Mouse (Mus musculus) stomach, embryonic 15.5 days (tissue): ENCODE data around the gene Srpk1. TPM values are rescaled to one million over a fixed set of nuclear protein-coding genes. Genes with fewer than 3 reads are reported as not detected.

Experiments
- ATAC-seq: fragments of 200-750 bp; cut with Nextera tagmentation; 2 replicates; pipeline ENCODE4 v1.8.0; 2017; ENCODE audit warnings: low read depth, moderate number of reproducible peaks, moderate TSS enrichment; ENCODE audit not compliant: insufficient read depth, low FRiP score
- H3K27ac ChIP-seq: fragments of 300-500 bp; sonication (generic); 2 replicates; pipeline ENCODE4 v1.5.1; 2015; ENCODE audit warnings: mild to moderate bottlenecking, inconsistent platforms
- H3K27me3 ChIP-seq: fragments of 300-500 bp; sonication (generic); replicated peaks from 2 replicates; pipeline ENCODE4 v1.6.1; 2015; ENCODE audit warnings: inconsistent platforms
- H3K36me3 ChIP-seq: fragments of 300-500 bp; sonication (generic); 2 replicates; pipeline ENCODE4 v1.6.1; 2015; ENCODE audit warnings: inconsistent platforms
- H3K4me1 ChIP-seq: fragments of 300-500 bp; sonication (generic); 2 replicates; pipeline ENCODE4 v1.6.1; 2015; ENCODE audit warnings: inconsistent platforms
- H3K4me2 ChIP-seq: fragments of 300-500 bp; sonication (generic); 2 replicates; pipeline ENCODE4 v1.6.1; 2015; ENCODE audit warnings: mild to moderate bottlenecking, inconsistent platforms
- H3K4me3 ChIP-seq: fragments of 300-500 bp; sonication (generic); replicated peaks from 2 replicates; pipeline ENCODE4 v1.5.1; 2015; ENCODE audit warnings: inconsistent platforms
- H3K9ac ChIP-seq: fragments of 300-500 bp; sonication (generic); 2 replicates; pipeline ENCODE4 v1.6.1; 2015; ENCODE audit warnings: inconsistent platforms
- H3K9me3 ChIP-seq: fragments of 300-500 bp; sonication (generic); 2 replicates; pipeline ENCODE4 v1.6.1; 2016; ENCODE audit warnings: inconsistent platforms
- WGBS: fragments of 180-500 bp; shearing (Covaris S2); methylation state at CpG from one replicate; pipeline ENCODE4 v1.1.7; 2015; 5-methylcytosine and 5-hydroxymethylcytosine counted together
- polyA plus RNA-seq: library from polyadenylated mRNA; unstranded; fragments of >200 nt; fragmentation: Nextera tagmentation; extraction: Ambion mirVana; gene quantifications from 2 replicates; pipeline ENCODE4 v1.2.1, GENCODE M21; 2015

Srpk1 gene
- polyA plus RNA-seq, 1 experiment from 2014 or later = 75.1 TPM

- 83% methylated on average over 2 of the region's 2 CpGs for WGBS
Measured at GRCm38 (mm10) chr17:28612603-28613002, 9.9 kb downstream of the Srpk1 start.

GRCm38 (mm10) chr17:28609543-28609942, 13.0 kb downstream of the Srpk1 start:
- H3K27ac ChIP-seq = no peak overlapping the region
- H3K9ac ChIP-seq = no peak overlapping the region
- WGBS = 74% methylated on average over 3 of the region's 3 CpGs
- no peaks in the 10 kb centered on the region for H3K4me1 ChIP-seq
- H3K4me2 ChIP-seq = no peak overlapping the region
- H3K36me3 ChIP-seq = peaks cover 4% of the 10 kb centered on the region
- no peaks in the 10 kb centered on the region for H3K9me3 ChIP-seq
- no peaks in the 10 kb centered on the region for H3K27me3 ChIP-seq
- ATAC-seq = no peak
- H3K4me3 ChIP-seq = no peak overlapping the region

More at GRCm38 (mm10) chr17:28612603-28613002, 9.9 kb downstream of the Srpk1 start:
- no peak overlapping the region for H3K9ac ChIP-seq
- H3K9me3 ChIP-seq = no peaks in the 10 kb centered on the region
- ATAC-seq = no peak
- H3K27me3 ChIP-seq = no peaks in the 10 kb centered on the region
- peaks cover 8% of the 10 kb centered on the region; the same call in 1 of the 2 replicates for H3K36me3 ChIP-seq
- 0 out of 2 replicates have a peak, but pooled peaks cover 2% of the 10 kb centered on the region for H3K4me1 ChIP-seq
- no peak overlapping the region for H3K4me3 ChIP-seq
- H3K27ac ChIP-seq = no peak overlapping the region
- no peak overlapping the region for H3K4me2 ChIP-seq

GRCm38 (mm10) chr17:28601557-28602250, 20.8 kb downstream of the Srpk1 start:
- Histone ChIP-seq H3K36me3 (peaks cover 41% of the 10 kb centered on the region), H3K27me3 (no peaks in the 10 kb centered on the region), H3K4me2 (no peak overlapping the region), H3K4me3 (no peak overlapping the region), H3K27ac (no peak overlapping the region), H3K9me3 (no peaks in the 10 kb centered on the region), H3K4me1 (no peaks in the 10 kb centered on the region), H3K9ac (no peak overlapping the region)
- no peak for ATAC-seq
- WGBS = 88% methylated on average over 9 of the region's 9 CpGs

- H3K27me3 ChIP-seq = no peaks in the 10 kb centered on the region
- 80% methylated on average over 5 of the region's 5 CpGs for WGBS
- H3K36me3 ChIP-seq = peaks cover 46% of the 10 kb centered on the region
- no peak for ATAC-seq
- H3K4me2 ChIP-seq = no peak overlapping the region
- no peaks in the 10 kb centered on the region for H3K9me3 ChIP-seq
- H3K27ac ChIP-seq = no peak overlapping the region
- H3K4me3 ChIP-seq = no peak overlapping the region
- no peak overlapping the region for H3K9ac ChIP-seq
- H3K4me1 ChIP-seq = no peaks in the 10 kb centered on the region
Measured at GRCm38 (mm10) chr17:28600780-28601179, 21.7 kb downstream of the Srpk1 start.

- Histone ChIP-seq H3K4me2 (no peak overlapping the region), H3K4me3 (no peak overlapping the region), H3K36me3 (peaks cover 56% of the 10 kb centered on the region), H3K9ac (no peak overlapping the region), H3K27ac (no peak overlapping the region), H3K9me3 (no peaks in the 10 kb centered on the region), H3K27me3 (no peaks in the 10 kb centered on the region), H3K4me1 (no peaks in the 10 kb centered on the region)
- ATAC-seq = no peak
- 55% methylated on average over 4 of the region's 4 CpGs for WGBS
Measured at GRCm38 (mm10) chr17:28593965-28594364, 28.5 kb downstream of the Srpk1 start.

GRCm38 (mm10) chr17:28592998-28593397, 29.5 kb downstream of the Srpk1 start:
- Histone ChIP-seq H3K9me3 (no peaks in the 10 kb centered on the region), H3K36me3 (peaks cover 59% of the 10 kb centered on the region), H3K4me3 (no peak overlapping the region), H3K4me1 (no peaks in the 10 kb centered on the region), H3K27ac (no peak overlapping the region), H3K9ac (no peak overlapping the region), H3K27me3 (no peaks in the 10 kb centered on the region), H3K4me2 (no peak overlapping the region)
- no peak; the same call in 1 of the 2 replicates for ATAC-seq
- whole genome bisulfite sequencing = 22% methylated on average over 4 of the region's 4 CpGs

GRCm38 (mm10) chr17:28591476-28591875, 31.0 kb downstream of the Srpk1 start:
- Histone ChIP-seq H3K9me3 (no peaks in the 10 kb centered on the region), H3K4me3 (no peak overlapping the region), H3K27me3 (no peaks in the 10 kb centered on the region), H3K9ac (no peak overlapping the region), H3K4me1 (no peaks in the 10 kb centered on the region), H3K27ac (no peak overlapping the region), H3K4me2 (no peak overlapping the region), H3K36me3 (peaks cover 59% of the 10 kb centered on the region)
- no peak for ATAC-seq
- WGBS = 91% methylated on average over 5 of the region's 5 CpGs

- ATAC-seq = no peak
- Histone ChIP-seq H3K4me1 (no peaks in the 10 kb centered on the region), H3K36me3 (peaks cover 56% of the 10 kb centered on the region), H3K9me3 (no peaks in the 10 kb centered on the region), H3K27ac (no peak overlapping the region), H3K4me3 (no peak overlapping the region), H3K27me3 (no peaks in the 10 kb centered on the region), H3K9ac (no peak overlapping the region), H3K4me2 (no peak overlapping the region)
- WGBS = 77% methylated on average over 3 of the region's 3 CpGs
Measured at GRCm38 (mm10) chr17:28590596-28590995, 31.9 kb downstream of the Srpk1 start.

- Histone ChIP-seq H3K4me1 (no peaks in the 10 kb centered on the region), H3K36me3 (peaks cover 51% of the 10 kb centered on the region), H3K27me3 (no peaks in the 10 kb centered on the region), H3K9ac (no peak overlapping the region), H3K4me2 (no peak overlapping the region), H3K27ac (no peak overlapping the region), H3K9me3 (no peaks in the 10 kb centered on the region), H3K4me3 (no peak overlapping the region)
- ATAC-seq = no peak
- 72% methylated on average over 2 of the region's 2 CpGs for WGBS
Measured at GRCm38 (mm10) chr17:28588591-28588990, 33.9 kb downstream of the Srpk1 start.

GRCm38 (mm10) chr17:28586509-28586908, 36.0 kb downstream of the Srpk1 start:
- no peak overlapping the region for H3K4me2 ChIP-seq
- H3K4me3 ChIP-seq = no peak overlapping the region
- H3K9me3 ChIP-seq = no peaks in the 10 kb centered on the region
- ATAC-seq = no peak
- H3K36me3 ChIP-seq = peaks cover 33% of the 10 kb centered on the region
- no peak overlapping the region for H3K9ac ChIP-seq
- WGBS = 89% methylated on average over 3 of the region's 3 CpGs
- H3K4me1 ChIP-seq = no peaks in the 10 kb centered on the region
- no peaks in the 10 kb centered on the region for H3K27me3 ChIP-seq
- H3K27ac ChIP-seq = no peak overlapping the region

- Histone ChIP-seq H3K27me3 (no peaks in the 10 kb centered on the region), H3K27ac (no peak overlapping the region), H3K9me3 (no peaks in the 10 kb centered on the region), H3K36me3 (no peaks in the 10 kb centered on the region), H3K4me1 (no peaks in the 10 kb centered on the region), H3K4me3 (no peak overlapping the region), H3K9ac (no peak overlapping the region), H3K4me2 (no peak overlapping the region)
- no peak for ATAC-seq
- WGBS = 61% methylated on average over 2 of the region's 2 CpGs
Measured at GRCm38 (mm10) chr17:28581056-28581455, 41.5 kb downstream of the Srpk1 start.

GRCm38 (mm10) chr17:28580396-28580795, 42.1 kb downstream of the Srpk1 start:
- Histone ChIP-seq H3K27ac (no peak overlapping the region), H3K36me3 (no peaks in the 10 kb centered on the region), H3K4me3 (no peak overlapping the region), H3K9me3 (no peaks in the 10 kb centered on the region), H3K4me2 (no peak overlapping the region), H3K27me3 (no peaks in the 10 kb centered on the region), H3K4me1 (peaks cover 6% of the 10 kb centered on the region), H3K9ac (no peak overlapping the region)
- whole genome bisulfite sequencing = 4% methylated on average over 9 of the region's 9 CpGs
- ATAC-seq = no peak
